Mouse (Mus musculus) layer of hippocampus, adult 2 months (tissue): ENCODE data around the gene Fev. TPM values are rescaled to one million over a fixed set of nuclear protein-coding genes. Genes with fewer than 3 reads are reported as not detected.

Experiments used
- DNase-seq, 2 experiments: peaks; one replicate each; pipeline ENCODE4 v3.0.0; 2022; ENCODE audit warnings: low spot score in 2 of 2
- H3K27ac ChIP-seq: fragments of 200-600 bp; 2 replicates; pipeline ENCODE4 v1.8.1; 2022
- H3K4me3 ChIP-seq: fragments of 200-600 bp; 2 replicates; pipeline ENCODE4 v1.8.1; 2022; ENCODE audit warnings: mild to moderate bottlenecking
- CTCF ChIP-seq: fragments of 200-600 bp; conservative IDR thresholded peaks from 2 replicates; pipeline ENCODE4 v1.8.1; 2022; ENCODE audit warnings: antibody characterized with exemption, mild to moderate bottlenecking, moderate library complexity
- long read RNA-seq, 2 experiments: library from polyadenylated mRNA; stranded (forward); transcript quantifications; one replicate each; pipeline ENCODE4 v2.0.0; 2021; ENCODE audit warnings: borderline mapping rate in 2 of 2
- total RNA-seq, 2 experiments: library from RNA; stranded (reverse); gene quantifications; 2 replicates each; pipeline ENCODE4 v1.2.3; 2021

Gene Fev
- total RNA-seq = not detected
- long read RNA-seq, experiment 1 = 0 reads
- long read RNA-seq, experiment 2 = 0 reads

- Histone ChIP-seq H3K4me3 (no peak within 1 kb of the TSS), H3K27ac (no peak within 1 kb of the TSS)
- TF ChIP-seq CTCF = no peak
- DNase-seq = no peak
These were observed at the start of gene Fev for GRCm38 (mm10) chr1:74885369-74886042. Fev (minus strand) TSS chr1:74885419.

GRCm38 (mm10) chr1:74927621-74928296, 42.5 kb upstream of the Fev start:
- no peak for DNase-seq
- Histone ChIP-seq H3K27ac (no peak overlapping the region), H3K4me3 (no peak overlapping the region)
- TF ChIP-seq CTCF = no peak

GRCm38 (mm10) chr1:74926721-74927120, 41.5 kb upstream of the Fev start:
- peak; percentile 21 to 32 for DNase-seq
- H3K4me3 ChIP-seq = no peak overlapping the region
- H3K27ac ChIP-seq = no peak overlapping the region
- peak; percentile 97 for TF ChIP-seq CTCF

- peak; percentile 36; the same call in 1 of the 2 replicates for TF ChIP-seq CTCF
- H3K4me3 ChIP-seq = no peak overlapping the region
- no peak for DNase-seq
- no peak overlapping the region for H3K27ac ChIP-seq
These were observed 39.2 kb upstream of the Fev start for GRCm38 (mm10) chr1:74924464-74924863.

- no peak for DNase-seq
- peak; percentile 69 for TF ChIP-seq CTCF
- H3K4me3 ChIP-seq = no peak overlapping the region; the same call in 1 of the 2 replicates
- H3K27ac ChIP-seq = no peak overlapping the region
These were observed 30.5 kb upstream of the Fev start for GRCm38 (mm10) chr1:74915706-74916105.

- no peak for TF ChIP-seq CTCF
These were observed 17.0 kb upstream of the Fev start for GRCm38 (mm10) chr1:74902191-74902590.

GRCm38 (mm10) chr1:74901686-74902085, 16.5 kb upstream of the Fev start:
- peak in 1 of 2 experiments; percentile 81 for DNase-seq
- no peak overlapping the region for H3K4me3 ChIP-seq
- H3K27ac ChIP-seq = no peak overlapping the region
- peak; percentile 83 for TF ChIP-seq CTCF

More at GRCm38 (mm10) chr1:74902191-74902590, 17.0 kb upstream of the Fev start:
- no peak overlapping the region for H3K4me3 ChIP-seq
- H3K27ac ChIP-seq = no peak overlapping the region
- no peak for DNase-seq

- Histone ChIP-seq H3K27ac (no peak overlapping the region), H3K4me3 (no peak overlapping the region; the same call in 1 of the 2 replicates)
- no peak for TF ChIP-seq CTCF
- DNase-seq = no peak
These were observed 15.4 kb upstream of the Fev start for GRCm38 (mm10) chr1:74900341-74901285.

GRCm38 (mm10) chr1:74898656-74899431, 13.6 kb upstream of the Fev start:
- Histone ChIP-seq H3K27ac (no peak overlapping the region), H3K4me3 (no peak overlapping the region)
- no peak for TF ChIP-seq CTCF
- no peak for DNase-seq

GRCm38 (mm10) chr1:74897976-74898375, 12.8 kb upstream of the Fev start:
- no peak for DNase-seq
- no peak overlapping the region for H3K27ac ChIP-seq
- H3K4me3 ChIP-seq = no peak overlapping the region
- TF ChIP-seq CTCF = no peak

- DNase-seq = peak; percentile 53 to 79
- H3K4me3 ChIP-seq = no peak overlapping the region
- no peak overlapping the region for H3K27ac ChIP-seq
- TF ChIP-seq CTCF = peak; percentile 74
These were observed 9.7 kb upstream of the Fev start for GRCm38 (mm10) chr1:74894966-74895365.
